Mouse (Mus musculus) CH12.LX (cell line): ENCODE measurements at regions not wholly inside any gene's neighbourhood (a gene's known extent, or its start where the extent isn't known, plus 50 kb on each side); places are given as distances from the start of the nearest gene placed in this dataset.

Experiments used
- CHD1 ChIP-seq: IDR thresholded peaks from 2 replicates; pipeline ENCODE4 v1.6.1; 2012; ENCODE audit warnings: low read depth, low read length, improper control_type of control experiment, inconsistent platforms
- CTCF ChIP-seq, 2 experiments: IDR thresholded peaks in 1 of 2; conservative IDR thresholded peaks in 1 of 2; 2 replicates each; pipeline ENCODE4 v1.5.1; 2011 to 2012; ENCODE audit warnings: low read depth in 2 of 2, low read length in 2 of 2, improper control_type of control experiment in 1 of 2, inconsistent platforms in 1 of 2, mild to moderate bottlenecking in 1 of 2, moderate library complexity in 1 of 2
- ELF1 ChIP-seq: IDR thresholded peaks from 2 replicates; pipeline ENCODE4 v1.6.1; 2014; ENCODE audit warnings: low read depth, mild to moderate bottlenecking, inconsistent platforms, low read length, improper control_type of control experiment
- KAT2A ChIP-seq: IDR thresholded peaks from 2 replicates; pipeline ENCODE4 v1.6.1; 2012; ENCODE audit warnings: low read length, improper control_type of control experiment, inconsistent platforms; ENCODE audit not compliant: insufficient replicate concordance
- MAX ChIP-seq: IDR thresholded peaks from 2 replicates; pipeline ENCODE4 v1.6.1; 2011; ENCODE audit warnings: low read length, improper control_type of control experiment
- POLR2A ChIP-seq: IDR thresholded peaks from 2 replicates; pipeline ENCODE4 v1.6.1; 2011; ENCODE audit warnings: low read depth, mild to moderate bottlenecking, improper control_type of control experiment, low read length
- POLR2AphosphoS2 ChIP-seq: IDR thresholded peaks from 2 replicates; pipeline ENCODE4 v1.6.1; 2011; ENCODE audit warnings: low read depth, low read length, improper control_type of control experiment
- TCF12 ChIP-seq: IDR thresholded peaks from 2 replicates; pipeline ENCODE4 v1.6.1; 2014; ENCODE audit warnings: low read depth, mild to moderate bottlenecking, inconsistent platforms, low read length, improper control_type of control experiment
- USF2 ChIP-seq: conservative IDR thresholded peaks from 2 replicates; pipeline ENCODE4 v1.6.1; 2011; ENCODE audit warnings: low read depth, low read length, improper control_type of control experiment
- ZMIZ1 ChIP-seq: IDR thresholded peaks from 2 replicates; pipeline ENCODE4 v1.6.1; 2012; ENCODE audit warnings: low read depth, mild to moderate bottlenecking, inconsistent platforms, low read length, improper control_type of control experiment
- ZNF384 ChIP-seq: IDR thresholded peaks from 2 replicates; pipeline ENCODE4 v1.6.1; 2012; ENCODE audit warnings: low read depth, low read length, improper control_type of control experiment, inconsistent platforms

GRCm38 (mm10) chr2:166270007-166270406 lies 114.5 kb upstream of the Sulf2 start:
- TF ChIP-seq MAX = no peak
- no peak for TF ChIP-seq USF2
- no peak for TF ChIP-seq CTCF (conservative IDR thresholded peaks at IDR 0.05 in 1 of 2, IDR thresholded peaks at IDR 0.05 in 1 of 2; ENCODE audit: low read depth in 2 of 2, low read length in 2 of 2)
- TF ChIP-seq ELF1 = no peak
- no peak for TF ChIP-seq ZMIZ1
- no peak for TF ChIP-seq ZNF384
- no peak for TF ChIP-seq TCF12
- TF ChIP-seq POLR2AphosphoS2 = no peak
- no peak for TF ChIP-seq KAT2A
- no peak for TF ChIP-seq CHD1
- TF ChIP-seq POLR2A = no peak
